Mouse (Mus musculus) G1E-ER4 (cell line): ENCODE results near the gene Cyb561. TPM values are rescaled to one million over a fixed set of nuclear protein-coding genes. Genes with fewer than 3 reads are reported as not detected.

ENCODE experiments used
- GATA1 ChIP-seq: IDR thresholded peaks from one replicate; pipeline ENCODE4 v1.8.0; 2012; ENCODE audit warnings: low read length, inconsistent platforms
- polyA plus RNA-seq: library from polyadenylated mRNA; stranded (reverse); fragments of >175 nt; gene quantifications from 2 replicates; pipeline ENCODE4 v1.2.3, GENCODE M21; 2012

Cyb561 gene
- polyA plus RNA-seq, 1 experiment = not detected

- no peak for TF ChIP-seq GATA1
Observed at GRCm38 (mm10) chr11:105936974-105937373, 16.2 kb downstream of the Cyb561 start.

- TF ChIP-seq GATA1 = no peak
Observed at GRCm38 (mm10) chr11:105936200-105936599, 16.9 kb downstream of the Cyb561 start.

- no peak for TF ChIP-seq GATA1
Observed at GRCm38 (mm10) chr11:105935496-105935895, 17.6 kb downstream of the Cyb561 start.

DNA sequence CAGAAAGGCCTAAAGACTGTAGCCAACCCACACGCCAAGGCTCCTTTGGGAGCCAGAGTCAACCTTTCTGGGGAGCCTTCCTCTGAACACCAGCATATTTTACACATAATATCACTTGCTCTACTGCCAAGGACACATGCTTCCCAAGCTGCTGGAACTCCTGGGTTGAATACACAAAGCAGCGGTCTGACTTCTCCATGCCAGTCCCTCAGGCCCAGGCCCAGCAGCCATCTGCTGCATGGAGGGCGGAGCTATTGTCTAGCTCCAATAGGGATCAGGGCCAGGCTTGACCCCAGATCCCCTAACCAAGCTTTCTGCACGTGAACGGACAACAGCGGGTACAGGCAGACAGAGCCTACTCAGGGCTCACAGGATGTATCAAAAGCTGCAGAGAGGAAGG is 18.3 kb downstream of the Cyb561 start:
- TF ChIP-seq GATA1 = no peak

- no peak for TF ChIP-seq GATA1
Observed at GRCm38 (mm10) chr11:105934303-105934711, 18.8 kb downstream of the Cyb561 start.

GRCm38 (mm10) chr11:105933746-105934145 is 19.4 kb downstream of the Cyb561 start:
- no peak for TF ChIP-seq GATA1

GRCm38 (mm10) chr11:105931380-105931779 is 21.8 kb downstream of the Cyb561 start:
- no peak for TF ChIP-seq GATA1

DNA sequence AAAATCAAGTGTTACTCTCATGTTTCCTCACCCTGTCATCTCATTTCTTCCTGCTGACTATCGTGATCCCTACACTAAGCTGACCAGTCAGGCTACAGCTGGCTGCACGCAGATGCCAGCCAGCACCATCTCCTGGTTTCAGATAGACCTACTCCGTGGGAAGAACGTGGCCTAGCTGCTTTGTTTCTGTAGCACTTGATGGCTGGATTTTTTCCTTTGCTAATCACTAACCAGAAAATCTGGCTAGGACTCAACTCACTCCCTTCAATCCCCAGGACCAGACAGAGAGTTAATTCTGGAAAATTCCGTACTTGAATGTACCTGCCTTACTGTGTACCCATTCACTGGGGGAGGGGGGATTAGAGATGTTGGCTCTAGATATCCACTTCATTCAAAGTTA is 25.0 kb downstream of the Cyb561 start:
- no peak for TF ChIP-seq GATA1

DNA sequence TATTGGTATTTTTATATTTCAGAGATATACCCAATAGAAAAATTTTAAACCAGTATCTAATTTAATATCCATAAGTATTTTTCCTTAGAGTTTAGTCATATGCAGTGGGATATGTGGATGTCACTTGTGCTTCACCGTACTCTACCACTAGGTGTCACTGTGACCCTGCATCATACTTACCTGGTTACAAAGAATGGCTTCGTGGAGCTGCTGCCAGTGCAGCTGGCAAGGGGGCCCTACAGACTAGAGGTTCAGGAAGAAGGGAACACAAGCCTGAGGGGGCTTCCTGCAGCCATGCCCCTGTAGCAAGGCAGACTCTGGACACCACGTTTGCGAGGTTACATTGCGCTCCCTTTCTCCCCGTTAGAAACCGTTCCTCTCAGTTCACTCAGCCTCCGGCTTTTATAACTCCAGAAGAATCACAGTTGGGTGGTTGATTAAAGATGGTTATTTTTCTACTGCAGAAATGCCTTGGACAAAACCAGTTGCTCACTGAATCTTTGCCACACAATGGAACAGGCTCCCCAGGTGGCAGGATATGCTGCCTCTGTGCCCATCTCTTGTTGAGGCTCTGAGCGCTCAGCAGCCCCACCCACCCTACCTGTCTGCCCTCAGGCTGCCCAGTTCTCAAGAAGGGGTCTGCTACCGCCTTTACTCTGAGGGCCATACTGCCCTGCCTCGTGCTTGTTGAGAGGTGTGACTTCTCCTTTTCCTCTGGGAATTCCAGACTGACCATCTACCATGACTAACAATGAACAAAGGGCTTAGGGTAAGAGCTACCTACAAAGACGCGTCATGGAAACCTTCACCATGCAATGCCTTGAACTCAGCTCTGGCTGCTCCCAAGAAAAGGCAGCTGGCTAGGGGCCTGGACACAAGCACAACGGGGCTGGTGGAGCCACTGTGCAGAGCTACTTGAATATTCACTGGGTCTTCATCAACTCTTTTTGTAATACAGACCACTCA is 25.8 kb downstream of the Cyb561 start:
- no peak for TF ChIP-seq GATA1

DNA sequence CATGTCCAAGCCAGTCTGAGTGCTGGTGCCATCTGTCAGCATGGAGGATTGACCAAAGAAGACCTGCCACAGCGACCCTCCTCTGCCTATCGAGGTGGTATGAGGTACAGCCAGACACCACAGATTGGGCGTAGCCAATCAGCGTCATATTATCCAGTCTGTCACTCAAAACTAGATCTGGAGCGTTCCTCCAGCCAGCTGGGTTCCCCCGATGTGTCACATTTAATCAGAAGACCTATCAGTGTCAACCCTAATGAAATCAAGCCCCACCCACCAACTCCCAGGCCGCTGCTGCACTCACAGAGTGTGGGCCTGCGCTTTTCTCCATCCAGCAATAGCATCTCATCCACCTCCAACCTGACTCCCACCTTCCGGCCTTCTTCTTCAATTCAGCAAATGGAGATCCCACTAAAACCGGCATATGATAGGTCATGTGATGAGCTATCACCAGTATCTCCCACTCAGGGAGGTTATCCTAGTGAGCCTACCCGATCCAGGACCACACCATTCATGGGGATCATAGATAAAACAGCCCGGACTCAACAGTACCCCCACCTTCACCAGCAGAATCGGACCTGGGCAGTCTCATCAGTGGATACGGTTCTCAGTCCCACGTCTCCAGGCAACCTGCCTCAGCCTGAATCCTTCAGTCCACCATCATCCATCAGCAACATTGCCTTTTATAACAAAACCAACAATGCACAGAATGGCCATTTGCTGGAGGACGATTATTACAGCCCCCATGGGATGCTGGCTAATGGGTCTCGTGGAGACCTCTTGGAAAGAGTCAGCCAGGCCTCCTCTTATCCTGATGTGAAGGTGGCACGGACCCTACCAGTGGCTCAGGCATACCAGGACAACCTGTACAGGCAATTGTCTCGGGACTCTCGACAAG is 30.1 kb downstream of the Cyb561 start:
- TF ChIP-seq GATA1 = no peak

- no peak for TF ChIP-seq GATA1
Observed at GRCm38 (mm10) chr11:105921275-105921674, 31.9 kb downstream of the Cyb561 start.

GRCm38 (mm10) chr11:105920836-105921235 is 32.3 kb downstream of the Cyb561 start:
- no peak for TF ChIP-seq GATA1

- TF ChIP-seq GATA1 = no peak
Observed at GRCm38 (mm10) chr11:105920098-105920785, 32.9 kb downstream of the Cyb561 start.

GRCm38 (mm10) chr11:105913580-105913979 is 39.6 kb downstream of the Cyb561 start:
- TF ChIP-seq GATA1 = no peak

DNA sequence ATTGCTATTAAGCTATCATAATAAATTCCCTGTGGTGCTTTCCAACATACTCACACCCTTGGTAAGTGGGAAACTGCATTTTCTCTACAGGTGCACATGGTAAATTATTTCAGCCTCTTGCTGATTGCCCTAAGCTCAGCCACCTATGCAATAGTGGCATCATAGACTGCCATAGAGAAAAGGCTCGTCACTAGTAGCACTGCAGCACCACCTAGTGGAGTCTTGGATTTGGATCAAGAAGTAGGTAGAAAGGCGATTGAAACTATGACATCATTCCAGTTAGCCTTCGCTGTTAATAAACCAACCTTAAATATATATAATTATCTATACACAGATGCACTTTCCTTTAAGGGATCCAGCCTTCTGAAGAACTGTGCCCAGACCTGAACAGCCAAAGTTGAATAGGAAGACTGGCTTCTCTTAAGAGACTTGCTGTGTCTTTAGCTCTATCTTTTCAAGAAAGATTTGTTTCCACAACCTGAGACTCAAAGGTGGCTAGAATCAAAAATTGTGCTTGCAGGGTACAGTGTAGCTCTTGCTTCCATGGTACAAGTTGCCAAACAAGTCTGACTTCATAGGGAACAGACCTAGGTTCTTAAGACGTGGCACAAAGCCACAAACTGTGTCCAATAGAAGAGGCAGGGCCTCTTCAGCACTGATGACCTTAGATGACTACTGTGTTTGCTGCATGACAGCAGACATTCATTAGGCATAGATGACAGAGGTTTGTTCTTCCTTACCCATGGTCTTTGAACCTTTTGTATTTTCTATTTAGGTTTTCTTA is 41.4 kb downstream of the Cyb561 start:
- no peak for TF ChIP-seq GATA1
